Mouse (Mus musculus) E14TG2a.4 (cell line): ENCODE measurements around the gene Ints11.

Source experiments
- H3K27me3 ChIP-seq: 2 replicates; pipeline ENCODE4 v1.6.1; 2014; ENCODE audit warnings: low read length, control low read depth; ENCODE audit not compliant: insufficient read depth
- H3K36me3 ChIP-seq: 2 replicates; pipeline ENCODE4 v1.6.1; 2014; ENCODE audit warnings: low read length, control low read depth; ENCODE audit not compliant: insufficient read depth
- H3K4me1 ChIP-seq: replicated peaks from 2 replicates; pipeline ENCODE4 v1.6.1; 2014; ENCODE audit warnings: low read depth, low read length, control low read depth
- H3K4me3 ChIP-seq: replicated peaks from 2 replicates; pipeline ENCODE4 v1.5.1; 2014; ENCODE audit warnings: mild to moderate bottlenecking, low read length
- H3K9me3 ChIP-seq: 2 replicates; pipeline ENCODE4 v1.6.1; 2014; ENCODE audit warnings: low read length, control low read depth
- CTCF ChIP-seq: conservative IDR thresholded peaks from 2 replicates; pipeline ENCODE4 v1.5.1; 2014; ENCODE audit warnings: low read length
- NANOG ChIP-seq: IDR thresholded peaks from 2 replicates; pipeline ENCODE4 v1.6.1; 2014; ENCODE audit warnings: borderline replicate concordance, low read length, mixed read lengths
- POU5F1 ChIP-seq: IDR thresholded peaks from 2 replicates; pipeline ENCODE4 v1.6.1; 2014; ENCODE audit warnings: low read length, borderline replicate concordance

Gene Ints11

GRCm38 (mm10) chr4:155869317-155870033 lies at the start of gene Ints11, which contains the start of gene Cptp:
TSS of gene Ints11 (plus strand) at chr4:155869546.
TSS of gene Cptp (minus strand) at chr4:155869440.
- no peak for TF ChIP-seq CTCF
- TF ChIP-seq NANOG, result no peak
- Histone ChIP-seq H3K27me3 (no peaks in the 10 kb centered on the region), H3K36me3 (peaks cover 71% of the 10 kb centered on the region)

GRCm38 (mm10) chr4:155821025-155821424 lies 48.3 kb upstream of the Ints11 start:
- no peak for TF ChIP-seq NANOG
- TF ChIP-seq CTCF, result no peak; the same call in 1 of the 2 replicates
- no peak for TF ChIP-seq POU5F1

More at GRCm38 (mm10) chr4:155869317-155870033, at the start of gene Ints11, which contains the start of gene Cptp:
- Histone ChIP-seq H3K4me3 (peak within 1 kb of the TSS; percentile 93), H3K4me1 (peaks cover 39% of the 10 kb centered on the region), H3K9me3 (no peaks in the 10 kb centered on the region)

GRCm38 (mm10) chr4:155823443-155823842 lies 45.9 kb upstream of the Ints11 start:
- peaks cover 35% of the 10 kb centered on the region for H3K4me1 ChIP-seq
- no peaks in the 10 kb centered on the region for H3K27me3 ChIP-seq
- H3K4me3 ChIP-seq, result no peak overlapping the region
- no peaks in the 10 kb centered on the region for H3K9me3 ChIP-seq
- H3K36me3 ChIP-seq, result peaks cover 97% of the 10 kb centered on the region
- no peak for TF ChIP-seq POU5F1
- no peak for TF ChIP-seq CTCF
- no peak for TF ChIP-seq NANOG

More at GRCm38 (mm10) chr4:155821025-155821424, 48.3 kb upstream of the Ints11 start:
- H3K36me3 ChIP-seq, result peaks cover 99% of the 10 kb centered on the region
- no peaks in the 10 kb centered on the region for H3K27me3 ChIP-seq
- H3K4me3 ChIP-seq, result no peak overlapping the region
- peaks cover 49% of the 10 kb centered on the region for H3K4me1 ChIP-seq
- H3K9me3 ChIP-seq, result no peaks in the 10 kb centered on the region

DNA sequence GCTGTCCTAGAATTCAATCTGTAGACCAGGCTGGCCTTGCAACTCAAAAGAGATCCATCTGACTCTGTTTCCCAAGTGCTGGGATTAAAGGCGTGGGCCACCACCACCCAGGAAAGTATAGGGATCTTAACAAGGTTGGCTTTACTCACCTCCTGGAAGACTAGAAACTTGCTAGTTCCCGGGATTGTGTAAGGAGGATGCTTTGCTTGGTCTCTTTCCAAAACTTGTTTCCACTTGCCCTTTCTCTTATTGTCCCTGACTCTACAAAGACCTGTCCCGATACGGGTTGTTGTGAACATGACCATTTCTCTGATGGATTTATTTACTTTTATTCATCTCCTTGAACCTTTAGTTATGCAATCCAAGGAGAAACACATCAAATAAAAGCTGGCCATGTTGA lies 39.5 kb upstream of the Ints11 start:
- Histone ChIP-seq H3K4me1 (peaks cover 46% of the 10 kb centered on the region), H3K4me3 (no peak overlapping the region), H3K9me3 (no peaks in the 10 kb centered on the region), H3K36me3 (peaks cover 48% of the 10 kb centered on the region), H3K27me3 (no peaks in the 10 kb centered on the region)
- TF ChIP-seq NANOG, result no peak
- no peak for TF ChIP-seq POU5F1
- TF ChIP-seq CTCF, result no peak

- TF ChIP-seq CTCF, result no peak
- TF ChIP-seq NANOG, result no peak
- TF ChIP-seq POU5F1, result no peak
- Histone ChIP-seq H3K36me3 (peaks cover 41% of the 10 kb centered on the region), H3K9me3 (no peaks in the 10 kb centered on the region), H3K4me3 (peak overlapping the region; percentile 54), H3K4me1 (peaks cover 44% of the 10 kb centered on the region), H3K27me3 (no peaks in the 10 kb centered on the region)
Measured at GRCm38 (mm10) chr4:155830596-155830995, 38.8 kb upstream of the Ints11 start.

- Histone ChIP-seq H3K9me3 (no peaks in the 10 kb centered on the region), H3K36me3 (peaks cover 35% of the 10 kb centered on the region), H3K4me1 (peaks cover 42% of the 10 kb centered on the region), H3K4me3 (peak within 1 kb of the TSS; percentile 94), H3K27me3 (no peaks in the 10 kb centered on the region)
- TF ChIP-seq CTCF, result peak; percentile 59
- TF ChIP-seq POU5F1, result no peak
Measured at GRCm38 (mm10) chr4:155831205-155831766, 38.1 kb upstream of the Ints11 start, which contains the start of gene Aurkaip1. TSS of gene Aurkaip1 (plus strand) at chr4:155831272.

GRCm38 (mm10) chr4:155831831-155832230 lies 37.5 kb upstream of the Ints11 start:
- Histone ChIP-seq H3K36me3 (peaks cover 30% of the 10 kb centered on the region), H3K27me3 (no peaks in the 10 kb centered on the region), H3K9me3 (no peaks in the 10 kb centered on the region), H3K4me3 (peak overlapping the region; percentile 94), H3K4me1 (peaks cover 41% of the 10 kb centered on the region)
- TF ChIP-seq POU5F1 (no peak), CTCF (no peak), NANOG (no peak)

GRCm38 (mm10) chr4:155832321-155832720 lies 37.0 kb upstream of the Ints11 start:
- Histone ChIP-seq H3K4me1 (peaks cover 39% of the 10 kb centered on the region), H3K36me3 (peaks cover 25% of the 10 kb centered on the region), H3K9me3 (no peaks in the 10 kb centered on the region), H3K27me3 (no peaks in the 10 kb centered on the region), H3K4me3 (peak overlapping the region; percentile 94)
- no peak for TF ChIP-seq NANOG
- no peak for TF ChIP-seq POU5F1
- TF ChIP-seq CTCF, result no peak

DNA sequence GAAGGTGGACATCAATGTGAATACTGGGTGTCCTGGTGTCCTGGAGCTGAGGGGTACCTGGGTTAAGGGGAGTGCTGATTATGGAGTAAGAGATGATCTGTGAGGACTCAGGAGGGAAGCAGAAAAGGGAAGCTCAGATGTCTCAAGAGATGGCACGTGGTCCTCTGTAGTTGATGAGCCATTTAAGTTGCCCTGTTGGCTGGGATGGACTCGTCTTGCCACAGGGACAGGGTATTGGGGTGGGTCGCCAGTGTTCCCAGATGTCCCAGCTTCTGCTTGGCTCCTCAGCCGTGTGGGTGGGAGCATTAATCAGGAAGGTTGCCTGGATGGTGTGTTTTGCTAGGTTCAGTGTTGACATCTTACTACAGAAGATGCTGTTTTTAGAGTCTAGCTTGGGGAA lies 36.1 kb upstream of the Ints11 start:
- no peak for TF ChIP-seq CTCF
- no peak for TF ChIP-seq POU5F1
- no peak for TF ChIP-seq NANOG
- peaks cover 8% of the 10 kb centered on the region; the same call in 1 of the 2 replicates for H3K27me3 ChIP-seq
- peaks cover 35% of the 10 kb centered on the region for H3K4me1 ChIP-seq
- peaks cover 17% of the 10 kb centered on the region for H3K36me3 ChIP-seq
- H3K9me3 ChIP-seq, result no peaks in the 10 kb centered on the region
- H3K4me3 ChIP-seq, result no peak overlapping the region
